Mouse (Mus musculus) embryo, embryonic 10.5 days (tissue): ENCODE data around the gene Rpl35a.
"Not testable (repeated sequence)": the region's sequence is repeated elsewhere in the genome, so short reads cannot be mapped to it uniquely, and the experiment has no call there.

Source experiments
- DNase-seq: peaks from one replicate; pipeline ENCODE4 v3.0.0-alpha.2; 2015; ENCODE audit warnings: low spot score

The Rpl35a gene

GRCm38 (mm10) chr16:33056095-33056785 is at the start of gene Rpl35a, which contains the start of gene Iqcg:
Gene Rpl35a, plus strand, starts transcription at chr16:33056453.
Gene Iqcg, minus strand, starts transcription at chr16:33056218.
- peak; percentile 95 for DNase-seq

DNA sequence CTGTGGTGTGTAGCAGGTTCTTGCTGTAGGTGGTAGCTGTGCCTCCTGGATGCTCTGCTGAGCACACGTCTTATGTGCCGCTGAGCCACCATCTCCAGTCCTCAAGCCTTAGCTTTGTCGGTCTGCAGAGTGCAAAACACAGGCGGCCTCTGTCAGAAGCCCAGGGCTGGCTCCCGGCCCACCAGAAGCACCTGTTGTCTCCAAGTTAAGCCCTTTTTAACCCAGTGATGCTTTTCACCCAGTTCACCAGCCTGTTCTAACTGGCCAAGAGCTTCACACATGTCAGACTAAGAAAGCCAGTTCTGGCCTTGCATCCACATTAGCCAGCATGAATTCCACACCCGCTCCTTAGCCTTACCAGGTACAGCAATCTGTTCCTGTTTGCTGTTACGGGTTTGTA is 49.4 kb upstream of the Rpl35a start:
- DNase-seq = no peak

DNA sequence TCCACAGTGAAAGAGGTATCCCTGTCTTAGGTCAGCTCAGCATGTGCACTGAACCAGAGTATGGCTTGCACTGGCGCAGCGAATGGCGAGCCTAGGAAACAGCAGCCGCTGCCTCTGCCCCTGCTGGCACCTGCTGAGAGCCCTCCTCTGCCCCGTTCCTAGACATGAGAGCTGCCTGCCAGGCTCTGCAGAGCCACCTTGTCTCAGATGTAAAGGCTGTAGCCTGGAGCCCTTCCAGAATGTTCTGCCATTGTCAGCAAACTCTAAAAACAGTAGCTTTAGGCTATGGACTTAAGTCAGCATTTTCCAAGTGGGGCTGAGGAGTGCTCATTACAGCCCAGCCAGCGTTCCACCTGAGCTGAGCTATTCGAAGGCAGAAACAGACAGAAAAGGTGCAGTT is 48.8 kb upstream of the Rpl35a start:
- DNase-seq = no peak

- no peak for DNase-seq
These were observed 46.1 kb upstream of the Rpl35a start for GRCm38 (mm10) chr16:33010166-33010565.

GRCm38 (mm10) chr16:33013801-33014200 is 42.5 kb upstream of the Rpl35a start:
- no peak for DNase-seq

GRCm38 (mm10) chr16:33014921-33015320 is 41.3 kb upstream of the Rpl35a start:
- DNase-seq = no peak

DNA sequence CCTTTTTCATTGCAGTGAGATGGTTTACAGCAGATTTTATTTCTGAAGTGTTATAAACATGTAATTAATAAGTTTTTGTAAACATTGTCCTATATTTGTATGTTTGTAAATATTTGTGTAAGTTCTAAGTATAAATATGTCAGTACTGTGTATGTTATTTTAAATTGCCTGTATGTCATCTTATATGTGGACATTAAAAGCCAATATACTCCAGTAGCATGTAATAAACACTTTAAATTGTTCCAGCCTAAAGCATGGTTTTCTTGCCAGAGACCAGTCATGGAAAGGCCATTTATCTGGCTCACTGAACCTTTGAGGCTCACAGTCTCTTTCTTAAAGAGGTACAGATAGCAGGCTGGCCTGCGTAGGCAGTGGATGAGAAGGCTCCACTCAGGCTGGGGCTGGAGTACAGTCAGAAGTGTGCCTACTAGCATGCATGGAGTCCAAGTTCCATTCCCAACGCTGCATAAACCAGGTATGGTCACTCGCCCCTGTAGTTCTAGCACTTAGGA is 40.8 kb upstream of the Rpl35a start:
- no peak for DNase-seq

- no peak for DNase-seq
These were observed 40.3 kb upstream of the Rpl35a start for GRCm38 (mm10) chr16:33015986-33016385.

- no peak for DNase-seq
These were observed 38.4 kb upstream of the Rpl35a start for GRCm38 (mm10) chr16:33017677-33018349.

DNA sequence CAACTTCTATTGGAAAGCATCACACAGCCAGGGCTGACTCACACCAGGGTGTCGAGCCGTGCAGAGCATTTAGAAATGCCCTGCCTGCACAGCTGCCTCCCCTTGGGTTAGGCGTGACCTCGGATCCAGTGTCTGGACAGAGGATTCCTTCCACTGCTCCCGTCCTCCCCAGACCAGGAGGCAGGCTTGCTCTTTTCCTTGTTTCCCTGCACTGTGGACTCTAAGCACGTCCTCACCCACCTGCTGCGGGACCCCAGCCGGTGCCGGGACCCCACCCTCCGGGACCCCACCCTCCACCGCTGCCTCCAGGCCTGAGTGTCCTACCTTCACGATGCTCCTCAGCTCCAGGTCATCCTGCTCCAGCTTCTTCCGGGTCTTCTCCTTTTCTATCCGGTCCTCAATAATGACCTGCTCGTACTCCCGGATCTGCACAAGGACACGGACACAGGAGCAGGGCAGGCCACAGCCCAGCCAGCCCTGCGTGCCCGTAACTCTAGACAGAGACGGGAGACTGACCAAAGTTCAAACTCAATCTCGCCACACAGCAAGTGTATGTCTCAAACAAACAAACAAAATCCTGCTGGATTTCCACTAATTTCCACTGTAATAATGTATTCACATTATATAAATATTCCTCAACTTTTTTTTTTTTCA is 37.0 kb upstream of the Rpl35a start:
- DNase-seq = no peak

GRCm38 (mm10) chr16:33021381-33021780 is 34.9 kb upstream of the Rpl35a start:
- no peak for DNase-seq

DNA sequence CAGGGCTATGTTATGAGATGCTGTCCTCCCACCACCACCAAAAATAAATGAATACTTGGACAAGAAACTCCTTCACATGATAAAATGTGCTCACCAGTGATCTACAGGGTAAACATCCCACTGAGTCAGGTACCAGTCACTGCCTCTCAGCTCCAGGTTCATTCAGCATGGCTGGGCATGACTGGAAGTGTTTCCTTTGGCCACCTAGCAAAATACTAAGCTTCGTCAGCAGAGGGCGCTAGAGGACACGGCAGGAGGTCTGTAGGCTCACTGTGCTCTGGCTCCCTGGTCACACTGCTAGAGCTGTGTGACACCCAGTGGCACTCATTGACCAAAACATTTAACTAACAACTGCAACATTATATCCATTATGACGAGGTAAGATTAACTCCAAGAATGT is 32.5 kb upstream of the Rpl35a start:
- DNase-seq = peak; percentile 88

GRCm38 (mm10) chr16:33024456-33025104 is 31.7 kb upstream of the Rpl35a start:
- no peak for DNase-seq

DNA sequence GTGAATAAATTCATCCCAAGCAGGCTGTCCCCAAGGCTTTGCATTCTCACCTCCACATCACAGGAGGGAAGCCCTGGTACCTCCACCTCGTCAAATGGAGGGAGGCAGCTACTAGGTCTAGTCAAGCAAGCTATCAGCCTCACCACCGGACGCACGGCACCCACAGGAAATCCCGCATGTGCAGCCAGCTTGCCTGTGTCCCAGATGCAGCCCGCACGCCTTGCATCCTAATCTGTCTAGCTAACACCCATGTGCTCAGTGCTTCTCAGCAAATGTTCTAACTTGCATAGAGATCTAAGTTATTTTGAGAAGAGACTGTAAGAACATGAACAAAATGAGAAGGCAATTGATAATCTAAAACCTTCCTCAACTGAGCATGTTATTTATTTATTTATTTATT is 29.9 kb upstream of the Rpl35a start:
- DNase-seq = no peak

GRCm38 (mm10) chr16:33036006-33036405 is 20.2 kb upstream of the Rpl35a start:
- DNase-seq = no peak

DNA sequence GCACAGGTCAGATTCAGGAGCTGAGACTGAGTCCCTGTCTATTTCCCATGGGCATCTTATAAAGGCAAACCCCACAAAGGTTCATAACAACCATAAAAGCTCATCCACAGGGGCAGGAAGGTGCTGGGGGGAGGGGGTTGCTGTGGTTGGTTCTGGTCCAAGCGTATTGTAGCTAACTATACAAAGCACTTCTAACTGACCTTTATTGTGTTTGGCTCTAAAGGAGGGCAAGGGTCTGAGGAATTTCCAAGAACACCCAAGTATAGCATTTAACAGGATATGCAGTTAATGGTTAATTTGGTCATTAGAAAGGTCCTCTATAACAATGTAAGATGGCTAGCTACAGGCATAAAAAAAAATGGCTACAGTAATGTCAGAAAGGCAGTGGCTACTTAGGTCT is 13.6 kb upstream of the Rpl35a start:
- no peak for DNase-seq

GRCm38 (mm10) chr16:33043268-33043667 is 13.0 kb upstream of the Rpl35a start:
- no peak for DNase-seq

DNA sequence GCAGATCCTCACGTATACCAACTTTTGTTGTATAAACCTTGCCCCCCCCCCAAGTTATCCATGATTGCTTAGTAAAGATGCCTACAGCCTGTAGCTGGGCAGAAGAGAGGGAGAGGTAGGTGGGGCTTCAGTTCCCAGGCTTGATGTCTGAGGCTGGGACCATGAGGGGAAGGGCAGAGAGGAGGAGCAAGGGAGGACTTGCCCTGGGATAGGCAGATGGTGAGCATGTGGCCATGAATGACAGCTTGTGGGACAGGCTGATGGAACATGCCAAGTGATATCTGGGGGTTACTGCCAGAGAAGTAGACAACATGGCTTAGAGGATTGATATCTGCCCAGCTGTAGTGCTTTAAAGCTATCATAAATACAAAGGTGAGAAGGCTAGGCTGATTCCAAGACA is 8.2 kb upstream of the Rpl35a start:
- no peak for DNase-seq

- DNase-seq = no peak
These were observed 7.6 kb upstream of the Rpl35a start for GRCm38 (mm10) chr16:33048686-33049085.

GRCm38 (mm10) chr16:33049809-33050208 is 6.4 kb upstream of the Rpl35a start:
- no peak for DNase-seq

- no peak for DNase-seq
These were observed 3.1 kb upstream of the Rpl35a start for GRCm38 (mm10) chr16:33053141-33053540.

- DNase-seq = not testable (repeated sequence)
These were observed 1.3 kb upstream of the Rpl35a start for GRCm38 (mm10) chr16:33054927-33055326.
